Mouse (Mus musculus) T-helper 17 cell (primary cell): ENCODE data around the gene Patz1.

ENCODE experiments used
- in situ Hi-C, 2 experiments: fragments of 300-600 bp; cut with MboI, MseI; formaldehyde crosslinking; loops; 1 replicate in 1 of 2; 2 replicates in 1 of 2; pipeline ENCODE4 v1.15.1; 2025; ENCODE audit warnings: high pct_unique_total_duplicates in 2 of 2

Patz1 gene

DNA sequence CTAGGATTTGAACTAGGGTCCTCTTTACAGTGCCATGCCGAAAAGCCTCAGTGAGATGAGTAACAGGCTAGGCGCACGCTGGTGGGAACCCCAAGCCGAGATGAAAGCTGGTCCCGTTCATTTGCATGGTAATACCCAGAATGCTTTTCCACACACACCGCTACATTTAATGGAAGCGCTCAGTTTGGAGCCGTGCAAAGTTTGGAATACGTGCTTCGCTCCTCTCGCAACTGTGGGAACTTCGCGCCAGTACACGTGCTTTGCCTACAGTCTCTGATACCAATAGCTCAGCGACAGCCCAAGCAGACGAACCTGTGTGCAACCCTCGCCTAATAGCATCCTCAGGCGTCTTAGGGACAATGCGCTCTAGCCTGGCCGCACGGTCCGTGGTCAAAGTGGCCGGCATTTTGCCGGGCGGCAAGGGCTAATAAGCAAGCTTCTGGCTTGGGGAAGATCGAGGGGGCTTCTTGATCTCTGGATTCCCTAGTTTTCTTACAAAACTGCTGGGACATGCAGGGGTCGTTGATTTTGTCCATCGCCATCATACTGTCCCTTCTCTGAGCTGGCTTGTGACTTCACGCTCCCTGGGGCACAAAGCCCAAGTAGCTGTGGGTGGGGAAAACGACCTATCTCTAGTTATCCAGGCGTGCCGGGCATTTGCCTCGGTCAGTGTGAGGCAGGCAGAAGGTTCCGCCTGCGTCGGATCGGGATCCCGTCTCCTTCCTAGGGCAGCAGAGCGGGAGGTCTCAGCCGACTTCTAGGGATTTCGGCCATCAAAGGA, at the start of gene Patz1:
Patz1 (plus strand) TSS at position 354 of the 781 bp plus-strand sequence.
- in situ Hi-C loops: no loop called here

DNA sequence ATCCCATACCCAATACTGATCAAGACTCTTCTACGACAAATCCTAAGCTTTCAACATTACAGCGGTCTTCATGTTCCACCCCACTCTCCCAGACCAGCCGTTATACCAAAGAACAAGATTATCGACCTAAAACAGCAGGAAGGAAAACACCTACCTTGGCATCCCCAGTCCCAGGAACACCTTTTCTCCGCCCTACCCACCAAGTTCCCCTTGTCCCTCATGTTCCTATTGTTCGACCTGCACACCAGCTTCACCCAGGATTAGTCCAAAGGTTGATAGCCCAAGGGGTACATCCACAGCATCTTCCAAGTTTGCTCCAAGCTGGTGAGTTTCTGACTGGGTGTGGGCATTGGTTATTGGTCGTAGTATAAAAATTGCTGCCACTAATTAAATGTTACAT, 46.3 kb upstream of the Patz1 start:
- in situ Hi-C loops: loop anchor here in 1 of 2 experiments (5.0 kb wide), 1 partner anchor 35 kb away; no protein-coding TSS in a partner anchor

DNA sequence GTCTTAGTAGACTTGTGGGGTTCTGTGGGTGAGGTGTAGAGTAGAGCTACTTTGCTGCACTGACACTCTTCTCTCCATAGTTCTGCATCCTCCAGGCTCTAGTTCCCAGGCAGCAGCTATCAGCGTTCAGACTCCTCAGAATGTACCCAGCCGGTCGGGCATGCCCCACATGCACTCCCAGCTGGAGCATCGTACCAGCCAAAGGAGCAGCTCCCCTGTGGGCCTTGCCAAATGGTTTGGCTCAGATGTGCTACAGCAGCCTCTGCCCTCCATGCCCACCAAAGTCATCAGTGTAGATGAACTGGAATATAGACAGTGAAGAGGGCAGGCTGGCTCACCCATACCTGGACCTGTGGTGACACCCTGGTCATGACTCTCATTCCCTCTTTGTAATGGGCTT, 44.9 kb upstream of the Patz1 start:
- in situ Hi-C loops: loop anchor here in 1 of 2 experiments (5.0 kb wide), 1 partner anchor 36 kb away; no protein-coding TSS in a partner anchor

DNA sequence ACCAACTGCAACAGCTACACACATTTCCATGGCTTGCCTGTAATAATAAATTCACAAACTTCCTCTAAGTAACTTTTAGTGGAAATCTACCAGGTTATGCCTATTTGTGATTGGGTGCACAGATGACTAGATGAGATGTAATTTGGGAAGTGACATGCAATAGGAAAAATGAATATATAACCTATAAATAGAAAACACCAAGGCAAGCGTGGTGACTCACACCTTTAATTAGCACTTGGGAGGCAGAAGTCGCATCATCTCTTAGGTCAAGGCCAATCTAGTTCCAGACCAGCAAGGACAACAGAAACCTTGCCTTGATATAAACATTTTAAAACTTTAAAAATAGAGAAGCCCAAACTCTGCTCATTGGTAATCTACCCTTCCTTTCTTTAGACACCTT, 41.3 kb upstream of the Patz1 start:
- in situ Hi-C loops: no loop called here

DNA sequence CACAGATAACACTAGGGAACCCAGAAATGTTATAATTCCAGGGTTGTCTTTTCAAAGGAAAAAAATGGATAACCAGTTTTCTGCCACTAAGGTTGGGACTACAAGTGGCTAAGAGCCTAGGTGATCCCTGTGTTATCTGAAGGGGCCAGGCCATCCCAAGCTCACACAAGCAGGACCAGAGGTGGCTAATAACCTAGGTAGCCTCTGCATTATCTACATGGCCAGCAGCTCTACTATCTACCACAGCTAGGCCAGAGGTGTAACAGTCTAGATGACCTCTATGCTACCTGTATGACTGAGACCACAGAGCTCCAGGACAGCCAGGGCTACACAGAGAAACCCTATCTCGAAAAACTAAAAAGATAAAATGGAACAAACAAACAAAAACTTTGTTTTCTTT, 29.1 kb upstream of the Patz1 start:
- in situ Hi-C loops: loop anchor here in 1 of 2 experiments (5.0 kb wide), 1 partner anchor 37 kb away; no protein-coding TSS in a partner anchor

DNA sequence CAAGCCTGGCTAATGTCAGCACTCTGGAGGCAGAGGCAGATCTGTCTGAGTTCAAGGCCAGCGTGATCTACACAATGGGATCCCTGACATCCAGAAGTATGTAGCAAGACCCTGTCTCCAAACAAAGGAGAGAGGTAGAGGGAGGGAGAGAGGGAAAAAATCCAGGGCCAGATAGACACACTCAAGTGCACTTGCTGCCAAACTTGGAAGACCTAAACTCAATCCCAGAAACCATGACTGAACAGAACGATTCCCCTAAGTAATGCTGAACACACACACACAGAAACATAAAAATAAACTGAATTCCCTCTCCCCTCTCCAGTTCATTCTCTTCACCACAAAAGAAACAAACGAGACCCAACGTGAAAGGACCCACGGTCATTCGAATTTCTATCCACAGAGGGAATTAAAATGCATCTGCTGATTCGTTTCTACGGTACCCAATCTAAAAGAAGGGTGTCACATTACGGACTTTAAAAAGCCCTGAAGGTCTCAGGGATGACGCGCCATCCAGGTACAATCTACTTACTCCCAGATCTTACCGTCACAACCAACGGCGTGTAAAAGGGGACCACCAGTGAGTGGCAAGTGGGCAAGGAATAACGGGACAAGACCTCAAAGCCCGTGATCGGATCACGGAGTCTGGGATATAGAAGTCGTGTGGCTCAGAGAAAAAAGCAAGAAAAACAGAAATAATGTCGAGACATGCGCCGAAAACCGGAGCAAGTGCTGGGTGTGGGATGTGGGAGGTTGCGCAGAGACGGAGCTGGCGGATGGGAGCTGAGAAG, 23.2 kb upstream of the Patz1 start:
- in situ Hi-C loops: no loop called here

DNA sequence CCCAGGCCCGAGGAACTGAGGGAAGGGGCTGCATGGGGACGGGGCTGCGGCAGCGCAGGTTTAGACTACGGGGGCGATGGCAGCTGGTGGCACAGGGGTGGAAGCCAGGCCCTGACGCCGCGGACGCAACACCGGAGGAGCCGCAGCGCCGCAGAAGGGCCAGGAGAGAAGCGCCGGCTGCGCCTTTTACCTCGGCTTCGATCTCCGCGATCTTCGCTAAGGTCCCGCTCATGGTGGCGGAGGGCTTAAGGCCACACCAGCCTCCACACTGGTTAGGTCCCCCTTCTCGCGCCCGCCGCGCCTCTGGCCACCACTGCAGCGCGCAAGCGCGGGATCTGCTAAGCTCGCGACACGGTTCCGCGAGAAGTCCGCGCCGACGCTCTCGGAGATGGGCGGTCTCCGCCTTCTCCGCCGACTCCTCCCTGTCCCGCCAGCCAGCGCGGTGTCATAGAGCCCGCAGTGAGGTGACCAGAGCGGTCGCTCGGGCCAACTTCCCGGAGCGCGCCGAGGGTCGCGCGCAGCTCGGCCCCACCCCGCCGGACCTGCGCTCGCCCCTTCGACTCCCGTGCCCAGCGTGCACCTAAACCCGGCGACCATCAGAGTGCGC, 22.5 kb upstream of the Patz1 start, which contains the start of gene Drg1:
Drg1 (minus strand) TSS at position 337 of the 607 bp plus-strand sequence.
- in situ Hi-C loops: no loop called here

DNA sequence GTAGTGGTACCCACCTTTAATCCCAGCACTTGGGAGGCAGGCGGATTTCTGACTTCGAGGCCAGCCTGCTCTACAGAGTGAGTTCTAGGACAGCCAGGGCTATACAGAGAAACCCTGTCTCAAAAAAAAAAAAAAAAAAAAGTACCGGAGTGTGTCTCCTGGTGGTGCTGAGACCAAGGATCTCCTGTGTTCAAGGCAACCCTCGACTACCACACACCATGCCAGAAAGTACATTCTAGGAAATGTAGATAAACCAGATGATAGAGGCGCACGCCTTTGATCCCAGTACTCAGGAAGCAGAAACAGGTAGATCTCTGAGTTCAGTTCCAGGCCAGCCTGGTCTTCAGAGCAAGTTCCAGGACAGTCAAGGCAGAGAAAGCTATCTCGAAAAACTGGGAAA, 21.5 kb upstream of the Patz1 start:
- in situ Hi-C loops: no loop called here

DNA sequence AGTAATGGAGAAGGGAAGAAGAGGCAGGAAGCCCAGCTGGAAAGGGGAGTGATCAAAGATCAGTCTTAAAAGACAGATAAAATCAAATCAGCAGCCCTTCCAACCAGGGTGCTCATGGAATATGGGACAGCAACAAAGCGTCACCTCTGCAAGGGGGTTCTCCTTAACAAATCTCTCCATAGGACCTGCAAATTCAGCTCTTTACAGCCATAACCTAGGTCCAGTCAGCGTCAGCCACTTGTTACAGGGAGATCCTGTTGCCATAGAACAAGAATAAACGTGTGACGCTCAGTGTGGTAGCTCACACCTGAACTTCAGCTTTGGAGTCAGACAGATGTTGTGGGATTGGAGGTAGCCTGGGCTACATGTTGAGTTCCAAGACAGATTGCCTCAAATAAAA, 19.4 kb upstream of the Patz1 start:
- in situ Hi-C loops: no loop called here

DNA sequence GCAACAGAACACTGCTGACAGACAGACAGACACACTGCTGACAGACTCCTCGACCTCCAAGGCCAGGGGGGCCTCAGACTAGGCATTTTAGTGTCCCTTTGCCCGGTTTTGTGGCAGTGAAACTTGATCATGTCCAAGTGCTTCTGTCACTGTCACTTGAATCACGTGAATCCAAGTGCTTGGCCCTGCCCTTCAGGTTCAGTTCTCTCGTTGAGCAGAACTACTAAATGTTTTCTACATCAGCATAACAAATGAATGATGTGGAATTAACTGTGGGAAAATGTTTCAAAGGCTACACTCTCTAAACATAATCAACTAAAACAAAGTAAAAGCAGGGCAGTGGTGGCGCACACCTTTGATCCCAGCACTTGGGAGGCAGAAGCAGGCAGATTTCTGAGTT, 10.3 kb upstream of the Patz1 start:
- in situ Hi-C loops: no loop called here

DNA sequence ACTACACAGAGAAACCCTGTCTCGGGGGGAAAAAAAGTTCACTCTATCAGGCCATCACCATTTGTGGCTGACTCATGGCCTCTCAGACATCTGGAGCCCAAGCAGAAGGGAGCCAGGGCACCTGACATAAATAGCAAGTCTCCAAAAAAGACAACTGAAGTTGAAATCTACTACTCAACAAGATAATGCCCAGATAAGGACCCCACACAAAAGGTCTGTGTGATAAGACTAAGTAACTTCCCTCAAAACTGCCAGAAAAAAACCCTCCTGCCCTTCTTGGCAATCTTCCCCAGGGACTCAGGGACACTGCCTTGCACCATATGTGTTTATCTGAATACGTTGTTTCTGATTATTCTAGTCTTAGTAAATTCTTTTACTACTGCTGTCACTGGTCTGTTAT, 8.9 kb upstream of the Patz1 start:
- in situ Hi-C loops: no loop called here

DNA sequence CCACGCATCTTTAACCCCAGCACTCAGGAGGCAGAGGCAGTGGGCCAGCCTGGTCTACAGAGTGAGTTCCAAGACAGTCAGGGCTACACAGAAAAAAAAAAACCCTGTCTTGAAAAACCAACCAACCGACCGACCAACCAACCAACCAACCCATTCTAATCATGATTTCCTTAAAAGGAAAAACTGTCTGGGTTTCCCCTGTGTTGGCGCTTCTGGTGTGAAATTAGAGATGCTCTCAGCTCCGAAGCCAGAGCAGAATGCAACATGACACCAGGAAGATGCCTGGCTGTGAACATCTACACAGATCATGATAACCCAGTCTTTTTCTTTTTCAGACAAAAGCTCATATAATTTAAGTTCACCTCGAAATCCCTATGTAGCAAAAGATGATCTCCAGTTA, 5.8 kb upstream of the Patz1 start:
- in situ Hi-C loops: no loop called here

DNA sequence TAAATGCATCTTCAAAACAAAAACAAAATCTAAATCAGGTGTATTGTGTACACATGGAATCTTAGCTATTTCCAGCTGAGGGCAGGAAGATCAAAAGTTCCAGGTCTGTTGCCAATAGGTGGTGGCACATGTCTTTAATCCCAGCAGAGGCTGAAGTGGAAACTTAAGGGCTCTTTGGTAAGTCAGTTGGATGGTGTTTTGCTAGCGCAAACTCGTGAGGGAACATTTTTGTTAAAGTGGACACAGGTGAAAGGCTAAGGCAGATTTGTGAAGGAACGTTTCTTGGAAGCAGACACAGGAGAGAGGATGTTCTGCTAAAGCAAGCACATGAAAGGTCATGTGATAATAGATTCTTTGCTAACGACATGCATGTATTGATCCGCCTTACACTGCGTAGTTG, 5.0 kb upstream of the Patz1 start:
- in situ Hi-C loops: no loop called here

DNA sequence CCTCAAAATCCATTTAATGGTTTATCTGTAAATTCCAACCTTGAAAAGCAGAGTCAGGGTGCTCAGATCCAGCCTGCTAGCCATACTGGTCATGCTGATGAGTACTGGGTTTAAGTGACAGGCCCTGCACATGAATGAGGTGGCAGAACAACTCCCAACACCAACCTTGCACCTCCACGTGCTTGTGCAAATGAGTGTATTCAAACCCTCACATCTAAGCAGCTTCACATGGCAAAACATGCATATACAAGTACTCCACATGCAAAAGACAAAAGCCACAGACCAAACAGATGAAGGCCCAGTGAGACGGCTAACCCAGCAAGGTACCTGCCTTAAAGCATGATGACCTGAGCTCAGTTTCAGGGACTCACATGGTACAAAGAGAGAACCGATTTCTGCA, 2.7 kb upstream of the Patz1 start:
- in situ Hi-C loops: no loop called here

DNA sequence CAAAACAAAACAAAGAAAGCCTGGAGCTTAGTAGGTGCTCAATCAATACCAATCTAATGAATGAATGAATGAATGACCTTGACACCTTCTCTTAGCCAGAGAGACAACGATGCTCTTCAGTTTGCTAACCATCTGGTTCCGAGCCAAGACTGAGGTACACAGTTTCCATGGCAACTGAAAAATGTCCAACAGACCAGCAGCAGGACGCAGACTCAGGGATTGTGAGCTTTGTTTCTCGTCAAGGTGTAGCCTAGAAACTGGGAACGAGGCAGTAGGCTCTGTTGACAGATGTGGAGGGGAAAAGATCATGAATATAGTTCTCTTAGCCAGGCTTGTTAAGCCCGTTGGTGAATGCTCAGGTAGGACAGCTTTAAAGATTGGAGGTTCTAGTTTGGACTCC, 1.5 kb upstream of the Patz1 start:
- in situ Hi-C loops: no loop called here

DNA sequence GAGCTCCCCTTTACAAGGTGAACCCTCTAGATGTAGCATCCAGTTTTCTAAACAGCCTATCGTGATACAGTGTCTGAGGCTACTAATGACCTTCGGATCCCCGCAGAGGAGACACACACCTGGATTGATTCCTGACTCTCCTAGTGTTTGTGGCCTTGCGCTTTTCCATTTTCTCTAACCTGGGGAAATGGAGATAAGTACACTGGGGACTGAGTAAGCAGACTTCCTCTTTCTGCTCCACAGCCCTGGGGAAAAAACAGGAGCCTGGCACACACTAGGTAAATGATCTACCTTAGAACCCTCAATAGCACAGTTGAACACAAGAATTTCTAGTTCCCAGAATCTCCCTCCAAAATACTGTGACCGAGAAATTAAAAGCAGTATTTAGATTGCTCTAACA, 753 bp upstream of the Patz1 start:
- in situ Hi-C loops: no loop called here

DNA sequence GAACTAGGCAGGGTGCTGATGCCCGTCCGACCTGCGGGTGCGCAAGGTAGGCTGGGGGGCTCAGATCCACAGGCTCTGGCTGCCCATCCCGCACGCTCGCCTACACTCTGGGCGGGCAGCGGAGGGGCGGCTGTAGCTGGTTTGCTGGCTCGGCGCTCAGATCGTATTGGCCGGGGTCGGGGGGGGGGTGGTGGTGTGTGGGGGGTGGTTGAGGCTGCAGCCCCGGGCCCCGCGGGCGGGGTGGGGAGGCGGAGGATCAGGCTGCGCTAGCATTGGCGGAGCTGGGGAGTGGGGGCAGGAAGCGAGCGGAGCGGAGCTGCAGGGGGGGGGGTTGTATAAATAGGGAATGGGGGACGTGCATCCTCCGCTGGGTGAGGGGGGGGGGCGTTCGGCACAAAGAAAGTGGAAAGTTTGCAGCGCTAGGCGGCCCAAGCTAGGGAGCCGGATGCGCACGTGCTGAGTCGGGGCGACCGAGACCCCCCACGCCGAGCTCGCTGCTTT, 678 bp downstream of the Patz1 start:
- in situ Hi-C loops: no loop called here

DNA sequence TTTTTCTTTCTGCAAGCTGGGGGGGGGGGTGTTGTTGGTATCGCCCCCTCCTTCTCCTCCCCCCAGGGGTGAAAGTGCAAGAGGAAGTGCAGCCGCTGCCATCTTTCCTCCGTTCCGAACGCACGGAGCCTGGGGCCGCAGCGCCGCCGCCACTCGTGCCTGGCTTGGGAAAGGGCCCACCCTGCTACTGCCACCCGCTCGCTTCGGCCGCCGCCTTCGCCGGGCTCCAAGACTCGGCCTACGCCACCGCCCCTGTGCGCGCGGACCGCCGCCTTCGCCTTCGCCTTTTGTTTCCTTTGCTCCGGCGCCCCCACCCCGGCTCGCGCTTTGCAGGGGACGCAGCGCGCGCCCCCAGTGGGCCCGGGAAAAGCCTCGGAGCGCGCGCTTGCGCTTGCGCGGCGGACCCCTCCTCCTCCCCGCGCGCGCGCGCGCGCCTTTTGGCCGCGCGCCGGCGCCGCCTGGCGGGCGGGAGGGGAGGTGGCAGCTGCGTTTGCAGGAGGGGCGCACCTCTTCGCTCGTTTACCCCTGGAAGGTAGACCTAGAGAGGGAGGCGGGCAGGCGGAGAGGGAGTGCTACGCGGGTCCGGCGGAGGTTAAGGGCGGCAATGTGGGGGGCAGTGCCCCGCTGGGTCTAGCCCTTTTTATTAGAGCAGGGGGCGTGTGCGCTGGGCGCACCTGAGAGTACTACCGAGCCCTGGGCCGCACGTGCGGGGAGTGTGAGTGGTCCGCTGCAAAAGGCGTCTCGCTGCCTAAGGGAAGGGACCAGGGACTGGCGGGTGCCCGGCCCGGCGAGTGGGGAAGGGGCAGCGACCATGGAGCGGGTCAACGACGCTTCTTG, 1.3 kb downstream of the Patz1 start:
- in situ Hi-C loops: loop anchor here in 1 of 2 experiments (5.0 kb wide), 1 partner anchor 37 kb away; no protein-coding TSS in a partner anchor

DNA sequence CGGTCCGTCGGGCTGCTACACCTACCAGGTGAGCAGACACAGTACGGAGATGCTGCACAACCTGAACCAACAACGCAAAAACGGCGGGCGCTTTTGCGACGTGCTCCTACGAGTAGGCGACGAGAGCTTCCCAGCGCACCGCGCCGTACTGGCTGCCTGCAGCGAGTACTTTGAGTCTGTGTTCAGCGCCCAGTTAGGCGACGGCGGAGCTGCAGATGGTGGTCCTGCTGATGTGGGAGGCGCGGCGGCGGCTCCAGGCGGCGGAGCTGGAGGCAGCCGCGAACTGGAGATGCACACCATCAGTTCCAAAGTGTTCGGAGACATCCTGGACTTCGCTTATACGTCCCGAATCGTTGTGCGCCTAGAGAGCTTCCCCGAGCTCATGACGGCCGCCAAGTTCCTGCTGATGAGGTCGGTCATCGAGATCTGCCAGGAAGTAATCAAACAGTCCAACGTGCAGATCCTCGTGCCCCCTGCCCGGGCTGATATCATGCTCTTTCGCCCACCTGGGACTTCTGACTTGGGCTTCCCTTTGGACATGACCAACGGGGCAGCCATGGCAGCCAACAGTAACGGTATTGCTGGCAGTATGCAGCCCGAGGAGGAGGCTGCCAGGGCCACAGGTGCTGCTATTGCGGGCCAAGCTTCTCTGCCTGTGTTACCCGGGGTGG, 2.1 kb downstream of the Patz1 start:
- in situ Hi-C loops: loop anchor here in 1 of 2 experiments (5.0 kb wide), 1 partner anchor 37 kb away; no protein-coding TSS in a partner anchor

DNA sequence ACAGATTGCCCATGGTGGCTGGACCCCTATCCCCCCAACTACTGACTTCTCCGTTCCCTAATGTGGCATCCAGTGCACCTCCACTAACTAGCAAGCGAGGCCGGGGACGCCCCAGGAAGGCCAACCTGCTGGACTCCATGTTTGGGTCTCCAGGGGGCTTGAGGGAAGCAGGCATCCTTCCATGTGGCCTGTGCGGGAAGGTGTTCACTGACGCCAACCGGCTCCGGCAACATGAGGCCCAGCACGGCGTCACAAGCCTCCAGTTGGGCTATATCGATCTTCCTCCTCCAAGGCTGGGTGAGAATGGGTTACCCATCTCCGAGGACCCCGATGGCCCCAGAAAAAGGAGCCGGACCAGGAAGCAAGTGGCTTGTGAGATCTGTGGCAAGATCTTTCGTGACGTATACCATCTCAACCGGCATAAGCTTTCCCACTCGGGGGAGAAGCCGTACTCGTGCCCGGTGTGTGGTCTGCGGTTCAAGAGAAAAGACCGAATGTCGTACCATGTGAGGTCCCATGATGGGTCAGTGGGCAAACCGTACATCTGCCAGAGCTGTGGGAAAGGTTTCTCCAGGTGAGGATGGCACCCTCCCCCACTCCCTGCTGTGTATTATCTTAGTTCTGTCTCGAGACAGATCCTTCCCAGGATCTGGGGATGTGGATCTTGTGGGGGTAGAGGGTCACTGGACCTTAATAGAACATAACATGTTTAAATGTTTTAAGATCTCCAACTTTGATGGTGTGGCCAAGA, 2.8 kb downstream of the Patz1 start:
- in situ Hi-C loops: loop anchor here in 1 of 2 experiments (5.0 kb wide), 1 partner anchor 36 kb away; no protein-coding TSS in a partner anchor
